Mouse (Mus musculus) midbrain, embryonic 12.5 days (tissue): ENCODE results near the gene Elane. TPM values are rescaled to one million over a fixed set of nuclear protein-coding genes. Genes with fewer than 3 reads are reported as not detected.

ENCODE experiments used
- ATAC-seq: fragments of 200-750 bp; cut with Nextera tagmentation; 2 replicates; pipeline ENCODE4 v1.8.0; 2017; ENCODE audit warnings: low read depth, moderate TSS enrichment, moderate library complexity; ENCODE audit not compliant: low FRiP score
- H3K27ac ChIP-seq: fragments of 300-500 bp; sonication (generic); replicated peaks from 2 replicates; pipeline ENCODE4 v1.5.1; 2016; ENCODE audit warnings: mild to moderate bottlenecking
- H3K27me3 ChIP-seq: fragments of 300-500 bp; sonication (generic); 2 replicates; pipeline ENCODE4 v1.6.1; 2016; ENCODE audit warnings: mild to moderate bottlenecking
- H3K36me3 ChIP-seq: fragments of 300-500 bp; sonication (generic); 2 replicates; pipeline ENCODE4 v1.6.1; 2016
- H3K4me1 ChIP-seq: fragments of 300-500 bp; sonication (generic); 2 replicates; pipeline ENCODE4 v1.6.1; 2016
- H3K4me2 ChIP-seq: fragments of 300-500 bp; sonication (generic); replicated peaks from 2 replicates; pipeline ENCODE4 v1.6.1; 2016; ENCODE audit warnings: mild to moderate bottlenecking, moderate library complexity
- H3K4me3 ChIP-seq: fragments of 300-500 bp; sonication (generic); 2 replicates; pipeline ENCODE4 v1.5.1; 2016; ENCODE audit warnings: mild to moderate bottlenecking
- H3K9ac ChIP-seq: fragments of 300-500 bp; sonication (generic); replicated peaks from 2 replicates; pipeline ENCODE4 v1.6.1; 2016; ENCODE audit warnings: mild to moderate bottlenecking, moderate library complexity
- H3K9me3 ChIP-seq: fragments of 300-500 bp; sonication (generic); 2 replicates; pipeline ENCODE4 v1.6.1; 2016; ENCODE audit warnings: mild to moderate bottlenecking
- WGBS: fragments of 180-500 bp; shearing (Covaris S2); methylation state at CpG from one replicate; pipeline ENCODE4 v1.1.7; 2016; 5-methylcytosine and 5-hydroxymethylcytosine counted together
- polyA plus RNA-seq: library from polyadenylated mRNA; unstranded; fragments of >200 nt; fragmentation: Nextera tagmentation; extraction: Ambion mirVana; gene quantifications from 2 replicates; pipeline ENCODE4 v1.2.1, GENCODE M21; 2016

Gene Elane
- polyA plus RNA-seq, 1 experiment from 2014 or later, result not detected

DNA sequence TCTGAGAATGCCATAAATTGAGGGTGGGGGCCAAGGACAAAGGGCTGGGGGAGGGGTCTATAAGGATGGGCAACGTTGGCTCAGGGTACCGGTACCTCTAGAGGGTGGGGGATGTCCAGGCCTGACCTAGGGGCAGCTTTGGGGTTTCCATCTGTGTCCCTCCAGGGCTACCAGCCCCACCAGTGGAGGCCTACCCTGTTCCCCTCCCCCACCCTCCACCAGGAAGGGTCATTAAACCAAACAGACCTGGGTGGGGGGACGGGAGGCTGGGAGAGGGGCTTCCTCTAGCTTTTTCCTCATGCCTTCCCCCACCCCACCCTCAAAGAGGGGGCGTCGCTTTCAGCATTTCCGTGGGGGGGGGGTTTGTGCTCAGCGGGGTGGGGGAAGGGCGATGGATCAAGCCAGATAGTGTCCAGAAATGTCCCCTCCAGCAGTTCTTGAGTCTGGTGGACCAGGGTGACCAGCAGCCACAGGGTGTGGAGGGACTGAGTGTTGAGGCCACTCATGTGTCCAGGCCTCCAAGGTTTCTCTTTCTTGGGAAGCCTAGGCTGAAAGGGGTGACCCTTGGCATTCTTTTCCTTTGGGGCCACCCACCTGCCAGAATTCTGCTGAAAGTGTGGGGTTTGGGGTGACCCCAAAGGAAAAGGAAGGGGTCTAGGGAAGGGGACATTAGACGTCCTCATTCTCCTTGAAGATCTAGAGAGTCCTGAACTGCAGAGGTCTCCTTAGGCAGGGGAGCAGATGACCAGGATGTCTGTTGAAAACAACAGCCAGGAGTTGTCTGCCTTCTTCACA is 43.1 kb downstream of the Elane start:
- peaks cover 65% of the 10 kb centered on the region for H3K4me1 ChIP-seq
- peak overlapping the region; percentile 88 for H3K4me2 ChIP-seq
- H3K9me3 ChIP-seq, result no peaks in the 10 kb centered on the region
- peak overlapping the region; percentile 90 for H3K4me3 ChIP-seq
- H3K36me3 ChIP-seq, result peaks cover 31% of the 10 kb centered on the region
- H3K27me3 ChIP-seq, result peaks cover 8% of the 10 kb centered on the region
- H3K9ac ChIP-seq, result peak overlapping the region; percentile 88
- ATAC-seq, result no peak
- H3K27ac ChIP-seq, result peak overlapping the region; percentile 90
- 31% methylated on average over 9 of the region's 9 CpGs for WGBS

DNA sequence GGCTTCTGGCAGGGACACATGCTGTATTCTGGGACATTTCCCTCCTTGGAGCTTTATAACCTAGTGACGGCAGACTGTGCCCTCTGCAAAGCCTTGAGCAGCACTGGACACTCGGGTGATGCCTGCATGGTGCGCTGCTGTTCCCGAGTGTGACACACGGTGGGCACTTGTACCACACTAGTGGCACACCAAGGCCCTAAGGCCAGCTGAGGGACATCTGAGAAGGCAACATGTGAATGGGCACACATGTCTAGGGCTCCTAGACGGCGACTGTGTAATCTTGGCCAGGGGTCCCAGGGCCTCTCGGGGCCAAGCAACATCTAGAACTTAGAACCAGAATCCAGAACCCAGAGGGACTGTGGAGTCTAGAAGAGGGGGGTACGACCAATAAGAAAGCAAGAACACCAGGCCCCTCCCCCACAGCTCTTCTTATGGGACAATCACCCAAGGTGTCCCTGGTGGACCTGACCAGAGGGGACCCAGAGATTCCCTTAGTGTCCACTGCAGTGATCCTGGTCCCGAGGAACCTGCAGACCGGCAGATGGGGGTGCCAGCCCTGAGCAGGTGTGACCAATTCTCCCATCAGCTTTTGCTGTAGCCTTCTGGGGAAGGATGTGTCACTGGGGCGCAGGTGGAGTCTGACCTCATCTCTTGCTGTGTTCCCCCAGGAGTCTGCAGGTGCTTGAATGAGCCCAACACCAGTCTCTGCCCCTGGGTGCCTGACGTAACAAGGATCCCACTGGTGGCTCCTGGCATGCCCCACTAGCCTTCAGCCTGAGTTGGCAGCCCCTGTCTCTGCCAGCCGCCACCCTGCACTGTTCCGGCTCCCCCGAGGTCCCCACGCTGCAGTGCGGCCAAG is 44.1 kb downstream of the Elane start:
- Histone ChIP-seq H3K27ac (no peak overlapping the region), H3K4me3 (0 out of 2 replicates have a peak overlapping the region, but pooled peaks have one; percentile 4), H3K9me3 (no peaks in the 10 kb centered on the region), H3K27me3 (peaks cover 6% of the 10 kb centered on the region), H3K36me3 (peaks cover 31% of the 10 kb centered on the region), H3K4me2 (peak overlapping the region; percentile 88; the same call in 1 of the 2 replicates), H3K9ac (0 out of 2 replicates have a peak overlapping the region, but pooled peaks have one; percentile 37), H3K4me1 (peaks cover 62% of the 10 kb centered on the region)
- 87% methylated on average over 18 of the region's 18 CpGs for WGBS
- ATAC-seq, result no peak

DNA sequence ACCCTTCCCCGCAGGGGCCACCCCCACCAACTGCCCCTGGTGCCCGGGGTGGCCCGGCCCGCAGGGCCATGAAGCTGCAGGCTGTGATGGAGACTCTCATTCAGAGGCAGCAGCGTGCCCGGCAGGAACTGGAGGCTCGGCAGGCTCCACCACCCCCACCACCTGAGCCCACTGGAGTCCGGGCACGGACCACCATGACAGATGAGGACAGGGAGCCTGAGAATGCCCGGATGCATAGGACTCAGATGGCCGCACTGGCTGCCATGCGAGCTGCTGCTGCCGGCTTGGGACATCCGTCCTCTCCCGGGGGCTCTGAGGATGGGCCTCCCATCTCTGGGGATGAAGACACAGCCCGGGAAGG is 44.8 kb downstream of the Elane start:
- peaks cover 57% of the 10 kb centered on the region for H3K4me1 ChIP-seq
- H3K4me2 ChIP-seq, result no peak overlapping the region
- H3K27me3 ChIP-seq, result peaks cover 4% of the 10 kb centered on the region
- H3K9ac ChIP-seq, result 0 out of 2 replicates have a peak overlapping the region, but pooled peaks have one; percentile 37
- no peak overlapping the region for H3K27ac ChIP-seq
- WGBS, result 87% methylated on average over 16 of the region's 16 CpGs
- H3K9me3 ChIP-seq, result no peaks in the 10 kb centered on the region
- no peak for ATAC-seq
- peaks cover 31% of the 10 kb centered on the region for H3K36me3 ChIP-seq
- H3K4me3 ChIP-seq, result 0 out of 2 replicates have a peak overlapping the region, but pooled peaks have one; percentile 3

DNA sequence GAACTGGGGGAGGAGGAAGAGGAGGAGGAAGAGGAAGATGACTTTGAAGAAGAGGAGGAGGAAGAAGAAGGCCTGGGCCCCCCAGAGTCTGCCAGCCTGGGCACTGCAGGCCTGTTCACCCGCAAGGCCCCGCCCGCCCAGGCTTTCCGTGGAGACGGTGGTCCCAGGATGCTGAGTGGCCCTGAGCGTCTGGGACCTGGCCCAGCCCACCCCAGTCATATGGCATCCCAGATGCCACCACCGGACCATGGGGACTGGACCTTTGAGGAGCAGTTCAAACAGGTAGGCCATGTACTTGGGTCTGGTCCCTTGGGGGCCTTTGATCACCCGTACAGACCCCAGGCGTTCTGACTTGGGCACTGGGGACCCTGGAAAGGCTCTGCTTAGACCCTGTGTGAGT is 45.8 kb downstream of the Elane start:
- Histone ChIP-seq H3K4me2 (no peak overlapping the region), H3K27ac (no peak overlapping the region), H3K9me3 (no peaks in the 10 kb centered on the region), H3K36me3 (peaks cover 31% of the 10 kb centered on the region), H3K9ac (no peak overlapping the region), H3K4me3 (no peak overlapping the region), H3K27me3 (no peaks in the 10 kb centered on the region), H3K4me1 (peaks cover 50% of the 10 kb centered on the region)
- no peak for ATAC-seq
- 86% methylated on average over 9 of the region's 9 CpGs for WGBS

DNA sequence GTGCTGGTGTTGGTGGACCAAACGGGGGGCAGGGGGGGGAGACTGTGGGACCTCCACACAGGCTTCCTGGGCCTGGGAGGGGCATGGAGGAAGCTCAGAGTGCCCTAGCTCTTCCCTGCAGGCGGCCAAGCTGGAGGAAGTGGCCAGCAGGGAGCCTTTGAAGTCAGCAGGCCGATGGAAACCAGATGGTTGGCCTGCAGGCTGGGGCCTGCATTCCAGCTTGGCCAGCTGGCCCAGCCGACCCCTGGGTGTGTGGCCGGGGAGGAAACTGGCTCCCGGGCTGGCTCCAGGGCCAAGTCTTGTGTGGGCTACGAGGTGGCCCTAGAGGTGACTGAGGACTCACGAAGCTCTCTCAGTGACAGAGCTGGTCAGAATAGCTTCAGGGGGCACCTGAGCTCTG is 46.7 kb downstream of the Elane start:
- H3K4me3 ChIP-seq, result no peak overlapping the region
- peaks cover 37% of the 10 kb centered on the region for H3K36me3 ChIP-seq
- peaks cover 56% of the 10 kb centered on the region for H3K4me1 ChIP-seq
- 0 out of 2 replicates have a peak overlapping the region, but pooled peaks have one; percentile 16 for H3K9ac ChIP-seq
- no peaks in the 10 kb centered on the region for H3K27me3 ChIP-seq
- H3K9me3 ChIP-seq, result no peaks in the 10 kb centered on the region
- peak overlapping the region; percentile 32; the same call in 1 of the 2 replicates for H3K27ac ChIP-seq
- WGBS, result 15% methylated on average over 8 of the region's 8 CpGs
- H3K4me2 ChIP-seq, result no peak overlapping the region
- ATAC-seq, result no peak

DNA sequence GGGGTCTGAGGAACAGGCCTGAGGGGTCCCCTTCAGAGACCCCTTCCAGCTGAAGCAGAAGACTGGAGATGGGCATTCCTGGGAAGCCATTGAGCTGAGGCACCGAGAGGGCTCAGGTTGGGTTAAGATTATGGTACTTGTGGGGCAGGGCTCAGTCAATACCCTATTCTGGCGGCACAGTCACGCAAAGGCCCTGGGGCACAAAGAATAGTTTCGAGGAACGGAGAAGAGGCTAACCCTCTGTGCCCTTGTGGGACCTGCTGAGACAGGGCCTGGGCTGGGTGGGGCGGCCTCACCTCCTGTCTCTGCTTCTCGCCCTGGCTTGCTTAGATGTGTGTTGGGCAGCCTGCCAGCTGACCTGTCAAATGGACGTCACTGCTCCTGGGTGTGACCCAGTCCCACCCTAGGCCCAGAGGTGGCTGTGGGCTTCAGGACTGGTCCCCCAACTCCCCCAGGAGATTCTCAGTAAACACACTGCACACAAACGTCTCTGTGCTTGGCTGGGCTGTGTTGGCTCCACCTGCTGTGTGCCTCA is 47.2 kb downstream of the Elane start:
- Histone ChIP-seq H3K4me2 (no peak overlapping the region), H3K9me3 (no peaks in the 10 kb centered on the region), H3K27me3 (no peaks in the 10 kb centered on the region), H3K9ac (no peak overlapping the region), H3K36me3 (peaks cover 38% of the 10 kb centered on the region), H3K27ac (peak overlapping the region; percentile 52; the same call in 1 of the 2 replicates), H3K4me3 (no peak overlapping the region), H3K4me1 (peaks cover 53% of the 10 kb centered on the region)
- WGBS, result 75% methylated on average over 9 of the region's 9 CpGs
- ATAC-seq, result no peak

DNA sequence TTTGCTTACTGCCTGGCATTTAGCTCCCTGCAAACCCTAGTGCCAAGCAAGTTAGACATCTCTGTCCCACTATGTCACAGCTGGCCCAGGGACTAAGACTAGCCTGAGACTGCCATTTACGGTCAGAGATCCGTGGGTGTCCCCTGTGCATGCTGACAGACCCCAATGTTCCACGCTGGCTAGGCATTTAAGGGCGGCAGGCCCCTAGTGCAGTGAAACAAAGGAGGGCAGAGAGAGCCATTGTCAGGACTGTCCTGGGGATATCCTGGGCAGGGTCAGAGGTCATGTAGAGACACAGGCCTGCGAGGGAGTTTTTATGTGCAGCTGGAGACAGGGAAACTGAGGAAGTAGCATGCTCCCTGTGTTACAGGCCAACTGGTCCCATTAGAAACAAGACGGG is 47.8 kb downstream of the Elane start:
- no peak for ATAC-seq
- peaks cover 38% of the 10 kb centered on the region for H3K36me3 ChIP-seq
- 37% methylated on average over 6 of the region's 6 CpGs for WGBS
- no peak overlapping the region for H3K9ac ChIP-seq
- H3K4me2 ChIP-seq, result no peak overlapping the region
- H3K4me1 ChIP-seq, result peaks cover 49% of the 10 kb centered on the region
- peak overlapping the region; percentile 43 for H3K27ac ChIP-seq
- no peak overlapping the region for H3K4me3 ChIP-seq
- no peaks in the 10 kb centered on the region for H3K9me3 ChIP-seq
- H3K27me3 ChIP-seq, result no peaks in the 10 kb centered on the region

DNA sequence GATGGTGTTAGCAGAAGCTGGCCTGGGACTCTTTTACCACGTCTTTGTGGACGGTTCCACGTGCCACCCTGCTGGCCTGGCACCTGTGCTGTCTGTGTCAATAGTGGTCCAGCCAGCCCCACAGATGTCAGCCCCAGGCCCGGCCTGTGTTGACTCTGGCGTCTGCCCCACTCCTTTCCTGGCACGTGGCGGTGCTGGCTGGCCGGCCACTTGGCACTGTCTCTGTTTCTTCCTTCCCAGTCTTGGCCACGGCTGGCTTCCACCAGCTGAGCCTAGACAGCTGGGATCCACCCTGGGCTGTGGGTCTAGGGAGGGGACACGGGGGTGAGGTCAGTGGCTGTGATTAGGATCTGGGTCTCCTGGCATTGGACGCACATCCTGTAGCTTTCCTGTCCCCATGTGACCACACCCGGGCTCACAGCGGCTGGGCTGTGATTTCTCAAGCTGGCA is 48.2 kb downstream of the Elane start:
- Histone ChIP-seq H3K9me3 (no peaks in the 10 kb centered on the region), H3K27me3 (no peaks in the 10 kb centered on the region), H3K27ac (peak overlapping the region; percentile 43; the same call in 1 of the 2 replicates), H3K36me3 (peaks cover 38% of the 10 kb centered on the region), H3K4me2 (no peak overlapping the region), H3K4me3 (no peak overlapping the region), H3K4me1 (peaks cover 45% of the 10 kb centered on the region), H3K9ac (no peak overlapping the region)
- WGBS, result 75% methylated on average over 13 of the region's 13 CpGs
- no peak for ATAC-seq

DNA sequence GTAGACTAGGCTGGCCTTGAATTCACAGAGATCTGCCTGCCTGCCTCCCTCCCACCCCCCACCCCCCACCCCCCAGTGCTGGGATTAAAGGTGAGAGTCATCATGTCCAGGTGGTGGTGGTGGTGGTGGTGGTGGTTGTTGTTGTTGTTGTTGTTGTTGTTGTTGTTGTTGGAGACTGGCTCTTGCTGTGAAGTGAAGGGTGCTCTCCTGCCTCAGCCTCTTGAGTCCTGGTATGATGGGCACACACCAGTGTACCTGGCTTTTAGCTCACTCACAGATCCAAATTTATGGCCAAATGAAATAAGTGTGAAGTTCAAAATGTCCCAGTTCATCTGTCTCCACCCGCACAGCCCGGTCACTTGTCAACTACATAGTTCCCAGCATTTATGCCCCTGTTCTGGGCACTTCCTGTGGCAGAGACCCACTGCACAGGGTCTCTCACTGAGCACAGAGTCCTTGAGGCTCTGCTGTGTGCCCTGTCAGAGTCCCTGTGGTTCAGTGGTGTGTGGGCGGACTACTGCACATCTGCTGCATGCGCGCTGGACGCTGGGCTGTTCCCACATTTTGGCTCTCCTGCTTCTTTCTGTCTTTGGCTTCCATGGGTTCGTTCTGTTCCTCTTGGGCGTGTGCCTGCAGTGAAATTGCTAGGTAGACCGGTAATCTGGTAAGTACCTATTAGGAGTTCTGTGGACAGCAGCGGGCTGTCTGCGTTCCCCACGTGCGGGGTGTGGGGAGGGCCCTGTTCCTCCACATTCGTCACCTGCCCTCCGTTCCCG is 48.9 kb downstream of the Elane start:
- Histone ChIP-seq H3K4me1 (peaks cover 38% of the 10 kb centered on the region), H3K36me3 (peaks cover 43% of the 10 kb centered on the region), H3K9ac (no peak overlapping the region), H3K9me3 (no peaks in the 10 kb centered on the region), H3K27me3 (no peaks in the 10 kb centered on the region), H3K4me3 (no peak overlapping the region), H3K4me2 (no peak overlapping the region), H3K27ac (no peak overlapping the region)
- ATAC-seq, result no peak
- 90% methylated on average over 16 of the region's 16 CpGs for WGBS

DNA sequence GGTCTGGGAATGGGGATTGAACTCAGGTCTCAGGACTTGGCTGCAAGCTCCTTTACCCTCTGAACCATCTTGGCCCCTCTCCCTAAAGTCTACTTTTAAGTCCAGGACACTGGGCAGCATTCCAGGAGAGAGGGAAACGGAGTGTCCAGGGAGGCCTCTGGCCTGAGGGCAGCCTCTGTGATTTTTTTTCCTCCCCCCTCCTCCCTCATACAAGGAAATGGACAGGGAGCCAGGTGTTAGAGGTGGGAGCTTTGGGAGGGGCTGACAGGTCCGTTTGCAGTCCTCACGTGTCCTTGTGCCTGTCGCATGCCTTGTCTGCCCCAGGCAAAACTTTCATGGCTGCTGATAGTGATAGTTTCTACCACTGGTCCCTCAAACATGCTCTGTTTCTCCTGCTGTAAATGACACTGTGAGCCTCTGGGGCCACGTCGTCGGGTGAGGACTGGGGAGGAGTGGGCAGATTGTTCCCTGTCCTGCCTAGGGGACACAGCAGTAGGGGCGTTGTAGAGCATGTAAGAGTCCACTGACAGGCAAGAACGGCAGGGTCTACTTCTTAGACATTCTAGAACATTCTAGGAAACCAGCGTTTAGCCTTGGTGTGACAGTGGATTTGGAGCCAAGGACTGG is 50.4 kb downstream of the Elane start:
- peaks cover 37% of the 10 kb centered on the region for H3K36me3 ChIP-seq
- no peaks in the 10 kb centered on the region for H3K27me3 ChIP-seq
- no peak overlapping the region for H3K4me3 ChIP-seq
- 80% methylated on average over 10 of the region's 10 CpGs for WGBS
- peaks cover 26% of the 10 kb centered on the region for H3K4me1 ChIP-seq
- no peak overlapping the region for H3K27ac ChIP-seq
- no peaks in the 10 kb centered on the region for H3K9me3 ChIP-seq
- ATAC-seq, result no peak
- H3K9ac ChIP-seq, result no peak overlapping the region
- no peak overlapping the region for H3K4me2 ChIP-seq

DNA sequence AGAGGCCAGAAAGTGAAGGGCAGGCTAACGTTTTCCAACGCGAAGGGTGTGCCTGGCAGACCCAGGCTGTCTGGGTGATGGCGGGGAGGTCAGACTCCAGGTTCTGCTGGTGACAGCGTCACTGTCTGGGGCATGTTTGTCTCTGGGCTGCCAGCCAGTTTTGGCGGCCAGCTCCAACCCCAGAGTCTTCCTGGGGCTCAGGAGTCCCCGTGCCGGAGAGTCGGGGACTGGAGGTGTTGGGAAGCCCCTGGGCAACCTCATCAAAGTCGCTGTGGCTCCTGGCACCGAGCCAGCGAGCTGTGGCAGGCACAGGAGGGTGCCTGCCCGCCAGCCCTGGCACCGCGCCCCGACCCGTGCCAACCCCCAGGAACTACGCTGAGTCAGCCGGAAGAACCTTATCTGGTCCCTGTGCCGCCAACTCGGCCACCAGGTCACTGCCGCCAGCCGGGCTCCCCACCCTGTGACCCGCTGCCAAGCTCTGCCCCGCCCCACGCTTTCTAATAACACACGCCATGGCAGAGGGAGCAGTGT is 50.9 kb downstream of the Elane start:
- no peak overlapping the region for H3K4me2 ChIP-seq
- no peak overlapping the region for H3K9ac ChIP-seq
- peaks cover 23% of the 10 kb centered on the region for H3K4me1 ChIP-seq
- no peaks in the 10 kb centered on the region for H3K27me3 ChIP-seq
- H3K4me3 ChIP-seq, result 0 out of 2 replicates have a peak overlapping the region, but pooled peaks have one; percentile 4
- no peaks in the 10 kb centered on the region for H3K9me3 ChIP-seq
- no peak overlapping the region for H3K27ac ChIP-seq
- peaks cover 33% of the 10 kb centered on the region for H3K36me3 ChIP-seq
- 80% methylated on average over 27 of the region's 27 CpGs for WGBS
- no peak for ATAC-seq
